Mouse (Mus musculus): ENCODE results near the gene Kirrel3. TPM values are rescaled to one million over a fixed set of nuclear protein-coding genes. Genes with fewer than 3 reads are reported as not detected.

Gene Kirrel3
- total RNA-seq, 2 experiments from 2014 or later, result not detected

- ATAC-seq (replicated peaks; ENCODE audit: low FRiP score, poor library complexity, severe bottlenecking), result no peak
Observed at GRCm38 (mm10) chr9:35059881-35060280, 574.2 kb downstream of the Kirrel3 start.

DNA sequence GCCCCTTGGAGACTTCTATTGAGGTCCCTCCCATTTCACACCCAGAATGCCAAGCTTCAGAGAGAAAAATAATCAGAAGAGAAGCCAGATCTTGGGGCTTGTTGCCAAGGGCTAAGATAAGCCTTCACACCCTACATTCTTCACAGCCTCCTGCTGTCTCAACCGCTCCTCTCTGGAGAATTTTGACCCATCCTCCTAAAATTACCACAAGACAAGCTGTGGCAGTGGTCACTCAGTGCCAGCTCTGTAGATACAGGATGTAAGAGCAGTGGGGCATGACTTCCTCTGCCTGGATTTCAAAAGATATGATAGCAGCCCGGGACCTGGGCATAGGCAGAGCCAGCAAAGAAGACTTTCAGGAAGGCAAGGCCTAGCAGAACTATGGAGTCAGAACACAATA lies 575.8 kb downstream of the Kirrel3 start:
- no peak for ATAC-seq (replicated peaks; ENCODE audit: low FRiP score, poor library complexity, severe bottlenecking)
